Mouse (Mus musculus) ES-E14 (cell line): ENCODE data around the gene Plekhg1.

Experiments
- MAFK ChIP-seq: IDR thresholded peaks from 2 replicates; pipeline ENCODE4 v1.6.1; 2014; ENCODE audit warnings: mild to moderate bottlenecking, low read depth, low read length, inconsistent platforms; ENCODE audit not compliant: insufficient read depth
- ZNF384 ChIP-seq: IDR thresholded peaks from 2 replicates; pipeline ENCODE4 v1.6.1; 2012; ENCODE audit warnings: low read depth, low read length, inconsistent platforms

- TF ChIP-seq ZNF384: no peak
- TF ChIP-seq MAFK: no peak
Observed at GRCm38 (mm10) chr10:3877852-3878535, 137.8 kb downstream of the Plekhg1 start.
